Mouse (Mus musculus) thymus, postnatal 0 days (tissue): ENCODE data around the gene Stac2. TPM values are rescaled to one million over a fixed set of nuclear protein-coding genes. Genes with fewer than 3 reads are reported as not detected.
A peak's percentile ranks its signal among the peaks of the same experiment; 100 is the strongest.

ENCODE experiments used
- DNase-seq: peaks from one replicate; pipeline ENCODE4 v3.0.0-alpha.2; 2015; ENCODE audit warnings: low spot score
- microRNA-seq: library from miRNA; unstranded; fragments of <30 nt; microRNA quantifications from one replicate; pipeline ENCODE4, GENCODE M21; 2016; ENCODE audit warnings: borderline number of aligned reads
- polyA plus RNA-seq: library from polyadenylated mRNA; unstranded; fragments of >200 nt; fragmentation: Nextera tagmentation; extraction: Ambion mirVana; gene quantifications from 2 replicates; pipeline ENCODE4 v1.2.1, GENCODE M21; 2015

The Stac2 gene
- polyA plus RNA-seq, 1 experiment from 2014 or later = 0.23 TPM

GRCm38 (mm10) chr11:98000378-98001140, 52.7 kb downstream of the Stac2 start:
- peak; percentile 97 for DNase-seq

- DNase-seq = no peak
Observed at GRCm38 (mm10) chr11:97999748-98000147, 53.5 kb downstream of the Stac2 start.

GRCm38 (mm10) chr11:97998898-97999608, 54.2 kb downstream of the Stac2 start:
- DNase-seq = peak; percentile 93

- peak; percentile 44 for DNase-seq
Observed at GRCm38 (mm10) chr11:97998074-97998793, 55.0 kb downstream of the Stac2 start.

GRCm38 (mm10) chr11:97997387-97997960, 55.8 kb downstream of the Stac2 start:
- DNase-seq = peak; percentile 25

- peak; percentile 28 for DNase-seq
Observed at GRCm38 (mm10) chr11:97996691-97997090, 56.6 kb downstream of the Stac2 start.

- peak; percentile 84 for DNase-seq
Observed at GRCm38 (mm10) chr11:97995564-97996288, 57.5 kb downstream of the Stac2 start, which contains the start of gene Arl5c. Arl5c (minus strand) TSS chr11:97996181.

GRCm38 (mm10) chr11:97994539-97995100, 58.6 kb downstream of the Stac2 start:
- peak; percentile 90 for DNase-seq

GRCm38 (mm10) chr11:97988530-97989096, 64.6 kb downstream of the Stac2 start:
- DNase-seq = peak; percentile 94

- DNase-seq = peak; percentile 95
Observed at GRCm38 (mm10) chr11:97987551-97988526, 65.4 kb downstream of the Stac2 start.

- DNase-seq = peak; percentile 33
Observed at GRCm38 (mm10) chr11:97986738-97987465, 66.4 kb downstream of the Stac2 start.

Small RNA genes lying within 50 kb of the gene (microRNA-seq; reads per million reads assigned to microRNA genes)
- not detected for gene Gm27597

Other genes with a start within 250 kb of the Stac2 start
- gene B230217C12Rik, start 212.7 kb downstream of the Stac2 start, polyA plus RNA-seq = 4.5 and 5.0 TPM in 2 replicates
- gene Fbxo47, start 169.3 kb downstream of the Stac2 start, polyA plus RNA-seq = 0.70 and 0.75 TPM in 2 replicates
- gene Plxdc1, start 67.0 kb downstream of the Stac2 start, polyA plus RNA-seq = 36.6 and 42.0 TPM in 2 replicates
- gene Arl5c, start 57.3 kb downstream of the Stac2 start, polyA plus RNA-seq = 201 and 211 TPM in 2 replicates
- gene Cacnb1, start 30.4 kb downstream of the Stac2 start, polyA plus RNA-seq = 3.9 and 5.0 TPM in 2 replicates
- gene Rpl19, start 26.8 kb downstream of the Stac2 start, polyA plus RNA-seq = 1,510 and 1,580 TPM in 2 replicates
- gene Fbxl20, start 96.9 kb upstream of the Stac2 start, polyA plus RNA-seq = 12.2 and 18.7 TPM in 2 replicates
- 68.4 and 75.8 TPM in 2 replicates for gene Med1, start 139.8 kb upstream of the Stac2 start, polyA plus RNA-seq
- gene Cdk12, start 149.6 kb upstream of the Stac2 start, polyA plus RNA-seq = 9.0 and 12.2 TPM in 2 replicates